Mouse (Mus musculus): ENCODE results near the gene Apobec4. TPM values are rescaled to one million over a fixed set of nuclear protein-coding genes. Genes with fewer than 3 reads are reported as not detected.
A peak's percentile ranks its signal among the peaks of the same experiment; 100 is the strongest.

The Apobec4 gene
- not detected in 2 replicates for polyA plus RNA-seq (2016; fragmentation: Nextera tagmentation; extraction: Ambion mirVana)

DNA sequence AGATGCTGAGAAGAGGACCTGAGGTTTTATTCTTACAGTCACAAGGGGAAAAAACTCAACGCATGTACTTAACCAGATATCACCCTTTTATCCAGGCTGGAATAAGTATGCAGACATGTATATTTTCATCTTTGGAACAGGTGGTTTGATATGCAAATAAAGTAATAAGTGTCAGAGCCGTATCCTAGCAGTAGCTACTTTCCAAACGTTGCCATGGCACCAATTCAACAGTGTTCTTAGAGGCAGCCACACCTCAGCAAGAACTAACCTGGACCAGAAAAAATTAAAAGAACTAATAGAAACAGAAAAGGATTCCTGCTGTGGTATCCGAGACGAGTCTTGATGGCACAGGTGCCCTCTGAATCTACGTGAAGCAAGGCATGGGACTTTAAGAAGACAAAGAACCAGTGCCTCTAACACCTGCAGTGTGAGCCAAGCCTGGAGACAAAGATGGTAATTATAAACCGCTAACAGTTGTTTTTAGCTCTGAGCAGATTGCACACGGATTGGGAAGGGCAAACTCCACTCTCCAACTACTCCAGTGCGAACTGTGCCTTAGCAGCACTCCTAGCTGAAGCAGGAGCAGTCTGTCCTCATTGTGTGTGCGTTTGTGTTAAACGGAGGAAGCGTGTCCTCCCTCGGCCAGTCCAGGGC, at the start of gene Apobec4:
Gene Apobec4 (plus strand): TSS at position 240 of the 654 bp plus-strand sequence.
- WGBS: 70% methylated on average over 13 of the region's 13 CpGs

DNA sequence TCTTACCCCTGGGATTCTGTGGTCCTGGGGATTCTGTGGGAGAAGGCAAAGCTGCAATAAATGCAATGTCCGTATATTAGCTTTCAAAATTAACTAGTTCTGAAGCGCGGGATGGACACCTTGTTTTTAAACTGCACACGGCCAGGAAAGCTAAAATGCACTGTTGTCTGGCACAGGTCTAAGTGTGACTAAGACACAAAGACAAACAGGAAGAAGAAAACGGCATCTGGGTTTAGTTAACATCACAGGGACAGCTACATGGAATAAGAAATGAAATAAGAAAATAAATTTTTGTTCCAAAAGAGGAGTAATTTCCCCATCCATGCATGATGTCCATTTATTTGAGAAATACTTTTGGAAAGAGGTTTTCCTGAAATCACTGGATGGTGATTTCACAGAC, 49.3 kb upstream of the Apobec4 start:
- no peaks in the 10 kb centered on the region for H3K27me3 ChIP-seq (ENCODE audit: poor library complexity, severe bottlenecking)
- DNase-seq (ENCODE audit: extremely low spot score, low spot score): no peak

More for the DNA sequence above, at the start of gene Apobec4:
- no peaks in the 10 kb centered on the region for H3K36me3 ChIP-seq (replicated peaks)
- peaks cover 17% of the 10 kb centered on the region for H3K4me1 ChIP-seq
- no peaks in the 10 kb centered on the region for H3K9me3 ChIP-seq
- H3K27me3 ChIP-seq (ENCODE audit: poor library complexity, severe bottlenecking): no peaks in the 10 kb centered on the region
- H3K4me3 ChIP-seq: no peak within 1 kb of the TSS
- no peak for DNase-seq (ENCODE audit: extremely low spot score, low spot score)
- H3K27ac ChIP-seq: peak within 1 kb of the TSS; percentile 22; the same call in 1 of the 2 replicates

DNA sequence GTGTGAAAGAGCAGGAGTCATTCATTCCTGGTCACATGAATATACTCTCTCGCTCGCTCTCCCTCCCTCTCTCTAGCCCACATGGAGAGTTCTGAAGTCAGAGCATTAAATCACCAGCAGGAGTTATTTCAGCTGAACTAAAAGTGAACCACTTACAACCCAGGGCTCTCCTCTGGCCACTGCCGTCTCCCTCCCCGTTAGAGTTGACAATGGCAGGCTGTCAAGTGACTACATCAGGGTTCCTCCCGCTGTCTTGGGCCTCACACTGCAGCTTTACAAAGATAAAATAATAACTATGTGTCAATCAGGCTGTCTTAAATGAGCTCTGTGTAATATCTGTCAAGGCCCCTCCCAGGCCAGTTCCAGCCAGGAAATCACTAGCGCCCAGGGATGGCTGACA, 47.4 kb upstream of the Apobec4 start:
- no peaks in the 10 kb centered on the region for H3K36me3 ChIP-seq (replicated peaks)
- DNase-seq (ENCODE audit: extremely low spot score, low spot score): no peak
- no peaks in the 10 kb centered on the region for H3K9me3 ChIP-seq
- WGBS: 61% methylated on average over 6 of the region's 6 CpGs
- no peaks in the 10 kb centered on the region for H3K27me3 ChIP-seq (ENCODE audit: poor library complexity, severe bottlenecking)
- no peak overlapping the region for H3K27ac ChIP-seq
- peaks cover 6% of the 10 kb centered on the region for H3K4me1 ChIP-seq
- H3K4me3 ChIP-seq: no peak overlapping the region

More for the DNA sequence above, 49.3 kb upstream of the Apobec4 start:
- no peaks in the 10 kb centered on the region for H3K9me3 ChIP-seq
- no peak overlapping the region for H3K4me3 ChIP-seq
- no peak overlapping the region for H3K27ac ChIP-seq
- H3K36me3 ChIP-seq (replicated peaks): no peaks in the 10 kb centered on the region
- 85% methylated on average over 5 of the region's 5 CpGs for WGBS
- peaks cover 6% of the 10 kb centered on the region for H3K4me1 ChIP-seq

DNA sequence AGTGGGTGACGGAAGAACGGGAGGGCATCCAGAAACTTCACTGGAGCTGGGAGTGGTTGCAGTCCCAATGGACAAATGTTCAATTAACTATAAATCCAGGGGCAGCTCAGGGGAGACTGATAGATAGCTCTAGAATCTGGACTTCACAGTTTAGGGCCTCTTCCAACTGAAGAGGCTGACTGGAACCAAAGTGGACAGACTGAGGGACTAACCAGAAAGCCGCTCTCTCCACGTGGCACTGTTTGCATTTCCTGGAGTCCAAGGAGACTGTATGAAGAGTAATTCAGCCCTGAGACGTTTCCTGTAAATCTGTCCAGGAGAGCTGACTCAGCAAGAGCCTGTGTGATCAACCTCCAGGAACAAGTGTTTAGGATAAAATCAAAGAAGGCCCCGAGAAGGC, 46.4 kb upstream of the Apobec4 start:
- no peaks in the 10 kb centered on the region for H3K27me3 ChIP-seq (ENCODE audit: poor library complexity, severe bottlenecking)
- H3K4me1 ChIP-seq: peaks cover 6% of the 10 kb centered on the region
- H3K36me3 ChIP-seq (replicated peaks): no peaks in the 10 kb centered on the region
- no peak overlapping the region for H3K27ac ChIP-seq
- H3K9me3 ChIP-seq: no peaks in the 10 kb centered on the region
- no peak for DNase-seq (ENCODE audit: extremely low spot score, low spot score)
- H3K4me3 ChIP-seq: no peak overlapping the region
- WGBS: 84% methylated on average over 6 of the region's 6 CpGs

DNA sequence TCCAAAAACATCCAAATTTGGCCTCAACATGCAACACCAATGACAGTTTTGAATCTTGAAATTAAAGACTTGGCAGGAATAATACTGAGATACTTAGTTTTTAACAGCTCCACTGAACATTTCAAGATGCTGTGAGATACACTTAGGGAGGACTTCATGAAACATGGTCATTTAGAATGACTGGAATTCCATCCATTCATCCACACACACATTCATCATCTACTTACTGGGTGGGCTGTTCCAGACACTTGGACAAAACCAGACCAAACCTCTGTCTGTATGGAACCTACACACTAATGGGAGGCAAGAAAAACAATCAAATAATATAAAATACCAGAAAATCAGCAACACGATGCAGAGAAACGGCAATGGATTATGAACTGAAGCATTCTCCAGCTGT, 42.8 kb upstream of the Apobec4 start:
- Histone ChIP-seq H3K36me3 (replicated peaks) (no peaks in the 10 kb centered on the region), H3K4me3 (no peak overlapping the region), H3K4me1 (peaks cover 6% of the 10 kb centered on the region), H3K27ac (no peak overlapping the region), H3K9me3 (no peaks in the 10 kb centered on the region), H3K27me3 (ENCODE audit: poor library complexity, severe bottlenecking) (no peaks in the 10 kb centered on the region)
- WGBS: 96% methylated on average over 2 of the region's 2 CpGs
- no peak for DNase-seq (ENCODE audit: extremely low spot score, low spot score)

DNA sequence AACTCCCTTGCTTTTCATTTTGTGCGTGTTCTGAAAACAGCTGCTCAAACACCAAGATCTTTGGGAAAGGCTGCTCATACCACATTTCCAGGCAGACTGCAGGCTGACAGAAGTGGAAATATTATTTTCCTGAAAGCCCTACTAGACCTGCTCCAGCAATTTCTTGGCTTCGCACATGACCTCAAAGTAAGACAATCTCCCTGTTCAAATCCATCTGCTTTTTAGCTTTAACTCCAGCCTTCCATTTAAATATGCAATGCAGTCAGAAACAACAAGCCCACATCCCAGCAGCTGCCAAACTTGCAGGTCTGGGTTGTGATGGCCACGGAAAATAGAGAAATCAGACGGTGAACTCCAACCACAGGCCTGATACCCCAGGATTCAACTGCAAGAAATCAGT, 39.3 kb upstream of the Apobec4 start:
- Histone ChIP-seq H3K9me3 (no peaks in the 10 kb centered on the region), H3K4me3 (no peak overlapping the region), H3K27ac (no peak overlapping the region), H3K36me3 (replicated peaks) (no peaks in the 10 kb centered on the region), H3K27me3 (ENCODE audit: poor library complexity, severe bottlenecking) (no peaks in the 10 kb centered on the region), H3K4me1 (peaks cover 7% of the 10 kb centered on the region)
- DNase-seq (ENCODE audit: extremely low spot score, low spot score): no peak
- WGBS: 92% methylated on average over 4 of the region's 4 CpGs

DNA sequence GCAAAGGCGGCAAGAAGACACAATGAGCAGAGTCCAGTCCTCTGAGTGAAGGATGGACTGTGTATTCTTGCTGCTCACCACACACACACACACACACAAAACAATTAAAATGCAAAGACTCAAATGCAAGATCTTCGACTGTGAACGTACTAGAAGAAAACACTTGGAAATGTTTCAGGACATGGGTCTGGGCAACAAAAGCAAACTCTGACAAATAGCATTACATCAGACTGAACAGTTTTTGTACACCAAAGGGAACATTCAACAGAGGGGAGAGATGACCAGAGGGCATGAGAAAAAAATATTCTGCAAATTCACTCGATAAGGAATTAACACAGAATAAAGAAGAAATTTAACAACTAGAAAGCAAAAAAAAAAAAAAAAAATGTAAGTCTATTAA, 36.4 kb upstream of the Apobec4 start:
- no peak for DNase-seq (ENCODE audit: extremely low spot score, low spot score)
- no peaks in the 10 kb centered on the region for H3K27me3 ChIP-seq (ENCODE audit: poor library complexity, severe bottlenecking)

DNA sequence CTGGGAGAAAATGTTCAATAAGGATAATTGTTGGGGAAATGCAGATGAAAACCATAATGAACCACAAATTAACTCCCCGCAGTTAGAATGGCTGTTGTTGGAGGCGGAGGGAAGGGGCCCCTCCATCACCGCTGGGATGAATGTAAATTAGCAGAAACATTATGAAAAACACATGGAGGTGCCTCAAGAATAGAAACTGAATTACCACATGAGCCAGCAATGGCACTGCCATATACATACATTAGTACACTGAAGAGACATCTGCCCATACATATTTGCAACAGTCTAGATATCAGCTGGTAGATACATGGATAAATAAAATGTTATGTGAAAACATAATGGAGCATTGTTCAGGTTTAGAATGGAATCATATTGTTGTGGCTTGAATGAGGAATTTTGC, 35.9 kb upstream of the Apobec4 start:
- peaks cover 15% of the 10 kb centered on the region for H3K4me1 ChIP-seq
- H3K4me3 ChIP-seq: no peak overlapping the region
- H3K36me3 ChIP-seq (replicated peaks): no peaks in the 10 kb centered on the region
- H3K27me3 ChIP-seq (ENCODE audit: poor library complexity, severe bottlenecking): no peaks in the 10 kb centered on the region
- DNase-seq (ENCODE audit: extremely low spot score, low spot score): no peak
- H3K27ac ChIP-seq: no peak overlapping the region
- WGBS: 62% methylated on average over 3 of the region's 3 CpGs
- H3K9me3 ChIP-seq: no peaks in the 10 kb centered on the region

More for the DNA sequence above, 36.4 kb upstream of the Apobec4 start:
- H3K9me3 ChIP-seq: no peaks in the 10 kb centered on the region
- H3K4me3 ChIP-seq: no peak overlapping the region
- H3K27ac ChIP-seq: no peak overlapping the region
- H3K4me1 ChIP-seq: peaks cover 15% of the 10 kb centered on the region
- H3K36me3 ChIP-seq (replicated peaks): no peaks in the 10 kb centered on the region
- 91% methylated on average over 4 of the region's 4 CpGs for WGBS

DNA sequence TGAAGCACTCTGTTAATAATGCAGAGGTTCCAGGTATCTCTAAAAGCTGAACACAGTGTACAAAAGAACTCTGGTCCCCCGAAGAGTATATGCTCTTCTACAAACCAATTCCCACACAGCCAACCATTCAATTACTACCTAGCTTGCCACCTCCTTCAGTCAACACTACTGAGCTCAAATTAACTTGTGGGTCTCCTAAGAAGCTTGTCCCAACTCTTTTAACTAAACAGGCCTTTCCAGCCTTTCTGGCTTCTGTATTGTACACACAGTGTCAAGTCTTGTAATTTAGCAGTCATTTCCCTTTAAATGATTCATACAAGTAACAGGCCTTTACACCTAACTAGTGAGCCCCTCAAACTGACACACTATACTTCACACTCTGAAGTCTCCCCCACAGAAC, 33.0 kb upstream of the Apobec4 start:
- WGBS: 90% methylated on average over 1 of the region's 1 CpGs
- H3K27ac ChIP-seq: no peak overlapping the region
- no peak overlapping the region for H3K4me3 ChIP-seq
- peaks cover 15% of the 10 kb centered on the region for H3K4me1 ChIP-seq
- no peaks in the 10 kb centered on the region for H3K27me3 ChIP-seq (ENCODE audit: poor library complexity, severe bottlenecking)
- no peak for DNase-seq (ENCODE audit: extremely low spot score, low spot score)
- no peaks in the 10 kb centered on the region for H3K36me3 ChIP-seq (replicated peaks)
- no peaks in the 10 kb centered on the region for H3K9me3 ChIP-seq

DNA sequence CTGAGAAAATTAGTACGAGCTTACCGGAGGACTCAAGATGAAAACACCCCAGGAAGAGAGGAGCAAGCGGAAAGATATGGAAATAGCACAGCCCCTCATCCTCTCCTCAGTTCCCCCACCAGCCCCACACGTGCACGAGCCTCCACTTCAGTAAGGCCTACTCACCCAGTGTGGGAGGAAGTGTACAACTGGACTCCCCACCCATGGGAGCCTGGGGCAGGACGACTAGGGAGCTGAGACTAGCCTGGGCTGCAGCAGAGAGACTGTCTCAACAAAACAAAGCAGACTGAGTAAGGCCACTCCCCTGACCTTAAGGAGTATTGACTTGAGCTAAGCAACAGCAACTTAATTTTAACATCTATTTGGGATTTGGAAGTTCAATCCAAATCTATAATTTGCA, 32.2 kb upstream of the Apobec4 start:
- Histone ChIP-seq H3K4me3 (no peak overlapping the region), H3K27ac (no peak overlapping the region), H3K27me3 (ENCODE audit: poor library complexity, severe bottlenecking) (no peaks in the 10 kb centered on the region), H3K4me1 (peaks cover 15% of the 10 kb centered on the region), H3K36me3 (replicated peaks) (no peaks in the 10 kb centered on the region), H3K9me3 (no peaks in the 10 kb centered on the region)
- WGBS: 64% methylated on average over 6 of the region's 6 CpGs
- no peak for DNase-seq (ENCODE audit: extremely low spot score, low spot score)

DNA sequence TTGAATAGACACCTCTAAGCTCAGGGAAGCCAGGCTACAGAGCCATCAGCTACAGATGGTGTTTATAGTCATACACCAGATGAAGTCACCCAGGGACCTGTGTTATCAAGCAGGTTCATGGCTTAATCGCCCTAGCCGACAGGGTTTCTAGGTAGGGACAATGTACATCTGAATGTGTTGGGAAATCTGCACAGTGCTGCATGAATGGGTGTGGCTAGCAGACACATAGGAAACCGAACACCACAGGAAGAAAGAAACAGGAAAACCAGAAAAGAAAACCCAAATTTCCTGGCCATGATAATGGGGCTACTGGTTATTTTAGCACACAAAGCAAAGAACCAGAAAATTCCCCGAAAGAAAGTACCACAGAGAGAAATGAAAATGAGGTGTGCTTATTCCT, 29.4 kb upstream of the Apobec4 start:
- Histone ChIP-seq H3K27ac (no peak overlapping the region), H3K4me3 (no peak overlapping the region), H3K4me1 (peaks cover 9% of the 10 kb centered on the region; the same call in 1 of the 2 replicates), H3K9me3 (no peaks in the 10 kb centered on the region), H3K27me3 (ENCODE audit: poor library complexity, severe bottlenecking) (no peaks in the 10 kb centered on the region), H3K36me3 (replicated peaks) (no peaks in the 10 kb centered on the region)
- WGBS: 88% methylated on average over 4 of the region's 4 CpGs
- DNase-seq (ENCODE audit: extremely low spot score, low spot score): no peak

DNA sequence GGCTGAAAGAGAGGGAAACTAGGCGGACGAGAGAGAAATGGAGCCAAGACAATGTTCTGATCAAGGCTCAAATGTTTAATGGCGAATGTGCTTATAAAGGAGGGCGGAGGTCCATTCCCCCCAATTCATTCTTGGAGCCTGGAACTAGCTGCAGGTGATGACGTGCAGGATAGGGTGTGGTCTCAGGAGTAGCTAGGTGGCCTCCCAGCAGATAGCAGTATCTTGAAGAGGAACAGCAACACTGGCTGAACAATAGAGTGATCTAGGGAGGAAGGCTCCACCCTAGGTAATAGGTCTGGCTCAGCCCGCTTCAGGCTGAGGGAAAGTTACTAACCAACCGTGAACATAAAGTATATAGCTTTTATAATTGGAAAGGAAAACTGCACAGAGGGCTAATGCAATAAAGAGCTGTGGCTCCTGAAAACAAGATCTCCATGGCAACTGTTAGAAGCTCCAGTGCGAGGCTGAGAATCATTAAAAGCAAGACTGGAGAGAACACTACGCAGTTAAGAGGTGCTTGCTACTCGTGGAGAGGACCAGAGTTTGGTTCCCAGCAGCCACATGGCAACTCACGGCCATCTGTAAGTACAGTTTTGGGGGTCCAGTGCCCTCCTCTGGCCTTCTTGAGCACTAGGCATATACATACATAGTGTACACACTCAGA, 28.7 kb upstream of the Apobec4 start:
- WGBS: 87% methylated on average over 11 of the region's 11 CpGs
- no peaks in the 10 kb centered on the region for H3K36me3 ChIP-seq (replicated peaks)
- H3K4me1 ChIP-seq: peaks cover 9% of the 10 kb centered on the region; the same call in 1 of the 2 replicates
- no peaks in the 10 kb centered on the region for H3K27me3 ChIP-seq (ENCODE audit: poor library complexity, severe bottlenecking)
- no peaks in the 10 kb centered on the region for H3K9me3 ChIP-seq
- H3K27ac ChIP-seq: no peak overlapping the region
- no peak for DNase-seq (ENCODE audit: extremely low spot score, low spot score)
- no peak overlapping the region for H3K4me3 ChIP-seq

DNA sequence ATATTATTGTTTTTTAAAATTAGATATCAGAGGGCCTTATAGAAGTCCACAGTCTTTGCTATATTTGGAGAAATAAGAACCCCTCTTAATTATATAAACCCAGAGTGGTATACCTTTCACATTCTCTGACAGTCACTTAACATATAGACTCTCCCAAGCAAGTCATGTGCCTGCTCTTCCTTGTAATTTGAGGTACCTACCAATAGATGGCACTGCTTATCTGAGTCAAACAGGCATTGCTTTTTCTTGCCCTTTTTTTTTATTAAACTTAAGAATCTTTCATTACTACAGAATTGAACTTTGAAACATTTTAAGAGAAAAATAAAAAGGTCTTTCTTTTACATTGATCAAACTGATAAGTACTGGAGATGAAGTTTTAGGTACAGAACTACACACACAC, 26.1 kb upstream of the Apobec4 start:
- DNase-seq (ENCODE audit: extremely low spot score, low spot score): no peak

More for the DNA sequence above, 26.1 kb upstream of the Apobec4 start:
- Histone ChIP-seq H3K27ac (no peak overlapping the region), H3K4me3 (no peak overlapping the region), H3K27me3 (ENCODE audit: poor library complexity, severe bottlenecking) (no peaks in the 10 kb centered on the region), H3K36me3 (replicated peaks) (no peaks in the 10 kb centered on the region), H3K4me1 (no peaks in the 10 kb centered on the region), H3K9me3 (no peaks in the 10 kb centered on the region)
